Mouse (Mus musculus): ENCODE data around the gene Phyh. TPM values are rescaled to one million over a fixed set of nuclear protein-coding genes. Genes with fewer than 3 reads are reported as not detected.
A peak's percentile ranks its signal among the peaks of the same experiment; 100 is the strongest.

Phyh gene
- polyA plus RNA-seq, 1 experiment from 2014 or later: 82.6 TPM

DNA sequence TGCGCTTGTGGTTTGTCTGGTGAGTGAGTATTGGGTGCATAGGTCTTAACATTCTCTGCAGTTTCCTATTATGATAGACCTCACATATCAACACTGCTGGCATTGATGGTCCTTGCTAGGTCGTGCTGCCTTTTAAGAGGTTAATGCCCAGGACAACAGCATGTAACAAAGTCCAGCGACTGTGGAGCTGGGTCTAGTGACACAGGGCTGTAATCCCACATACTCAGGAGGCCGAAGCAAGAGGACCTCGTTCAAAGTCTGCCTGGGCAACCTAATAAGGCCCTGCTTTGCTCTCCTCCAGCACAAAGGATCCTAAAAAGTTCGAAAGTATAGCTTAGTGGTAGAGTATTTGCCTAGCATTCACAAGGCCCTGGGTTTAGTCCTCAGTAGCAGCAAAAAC lies 8.9 kb upstream of the Phyh start:
- no peak overlapping the region for H3K27ac ChIP-seq (ENCODE audit: low read length)

DNA sequence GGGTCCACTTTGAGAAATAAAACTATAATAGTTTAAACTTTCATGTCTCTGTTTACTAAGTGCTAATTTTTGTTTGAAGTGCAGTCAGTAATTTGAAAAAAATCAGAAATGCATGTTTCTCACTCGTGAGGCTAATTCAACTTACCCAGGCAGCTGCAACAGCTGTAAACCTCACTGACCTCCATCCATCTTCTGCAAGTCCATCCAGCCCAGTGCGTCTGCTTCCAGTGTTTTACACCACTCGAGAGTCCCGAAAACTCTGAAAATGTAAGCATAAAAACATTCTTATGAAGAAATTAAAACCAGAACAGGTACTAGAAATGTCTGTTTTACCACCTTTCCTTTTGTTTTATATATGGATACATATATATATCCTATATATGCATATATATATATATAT lies 8.3 kb upstream of the Phyh start:
- 42% methylated on average over 4 of the region's 4 CpGs for WGBS
- 0 out of 2 replicates have a peak, but pooled peaks cover 7% of the 10 kb centered on the region for H3K9me3 ChIP-seq (replicated peaks; ENCODE audit: control insufficient read depth, low read length)
- H3K9ac ChIP-seq (ENCODE audit: low read length): no peak overlapping the region
- H3K4me2 ChIP-seq (ENCODE audit: low read depth, low read length): no peak overlapping the region
- H3K4me1 ChIP-seq (ENCODE audit: control insufficient read depth, insufficient read depth, low read length): no peaks in the 10 kb centered on the region
- no peaks in the 10 kb centered on the region for H3K27me3 ChIP-seq (ENCODE audit: control insufficient read depth, insufficient read depth, low read length)
- no peak for ATAC-seq (ENCODE audit: insufficient read depth, low FRiP score)
- no peak overlapping the region for H3K4me3 ChIP-seq (replicated peaks; ENCODE audit: low read length)
- peaks cover 6% of the 10 kb centered on the region for H3K36me3 ChIP-seq (ENCODE audit: control insufficient read depth, insufficient read depth, low read length)
- H3K27ac ChIP-seq (ENCODE audit: low read length): no peak overlapping the region

More for the DNA sequence above, 8.9 kb upstream of the Phyh start:
- Histone ChIP-seq H3K4me1 (ENCODE audit: control insufficient read depth, insufficient read depth, low read length) (no peaks in the 10 kb centered on the region), H3K27me3 (ENCODE audit: control insufficient read depth, insufficient read depth, low read length) (no peaks in the 10 kb centered on the region), H3K9me3 (replicated peaks; ENCODE audit: control insufficient read depth, low read length) (0 out of 2 replicates have a peak, but pooled peaks cover 7% of the 10 kb centered on the region), H3K4me3 (replicated peaks; ENCODE audit: low read length) (no peak overlapping the region), H3K36me3 (ENCODE audit: control insufficient read depth, insufficient read depth, low read length) (peaks cover 10% of the 10 kb centered on the region), H3K4me2 (ENCODE audit: low read depth, low read length) (no peak overlapping the region), H3K9ac (ENCODE audit: low read length) (no peak overlapping the region)
- no peak for ATAC-seq (ENCODE audit: insufficient read depth, low FRiP score)
- WGBS: 65% methylated on average over 6 of the region's 6 CpGs

- H3K9ac ChIP-seq (ENCODE audit: low read length): no peak overlapping the region
- H3K27me3 ChIP-seq (ENCODE audit: control insufficient read depth, insufficient read depth, low read length): no peaks in the 10 kb centered on the region
- WGBS: 83% methylated on average over 7 of the region's 7 CpGs
- ATAC-seq (ENCODE audit: insufficient read depth, low FRiP score): no peak
- 0 out of 2 replicates have a peak, but pooled peaks cover 7% of the 10 kb centered on the region for H3K9me3 ChIP-seq (replicated peaks; ENCODE audit: control insufficient read depth, low read length)
- H3K4me2 ChIP-seq (ENCODE audit: low read depth, low read length): no peak overlapping the region
- H3K4me1 ChIP-seq (ENCODE audit: control insufficient read depth, insufficient read depth, low read length): 0 out of 2 replicates have a peak, but pooled peaks cover 3% of the 10 kb centered on the region
- H3K27ac ChIP-seq (ENCODE audit: low read length): no peak overlapping the region
- H3K4me3 ChIP-seq (replicated peaks; ENCODE audit: low read length): no peak overlapping the region
- no peaks in the 10 kb centered on the region for H3K36me3 ChIP-seq (ENCODE audit: control insufficient read depth, insufficient read depth, low read length)
Measured at GRCm38 (mm10) chr2:4913949-4914348, 4.9 kb upstream of the Phyh start.

- WGBS: 64% methylated on average over 6 of the region's 6 CpGs
- H3K4me2 ChIP-seq (ENCODE audit: low read depth, low read length): no peak overlapping the region
- no peak overlapping the region for H3K9ac ChIP-seq (ENCODE audit: low read length)
- H3K4me1 ChIP-seq (ENCODE audit: control insufficient read depth, insufficient read depth, low read length): peaks cover 7% of the 10 kb centered on the region
- no peaks in the 10 kb centered on the region for H3K36me3 ChIP-seq (ENCODE audit: control insufficient read depth, insufficient read depth, low read length)
- H3K27me3 ChIP-seq (ENCODE audit: control insufficient read depth, insufficient read depth, low read length): no peaks in the 10 kb centered on the region
- ATAC-seq (ENCODE audit: insufficient read depth, low FRiP score): no peak
- H3K9me3 ChIP-seq (replicated peaks; ENCODE audit: control insufficient read depth, low read length): 0 out of 2 replicates have a peak, but pooled peaks cover 7% of the 10 kb centered on the region
- no peak overlapping the region for H3K4me3 ChIP-seq (replicated peaks; ENCODE audit: low read length)
- no peak overlapping the region for H3K27ac ChIP-seq (ENCODE audit: low read length)
Measured at GRCm38 (mm10) chr2:4916037-4916436, 2.8 kb upstream of the Phyh start.

DNA sequence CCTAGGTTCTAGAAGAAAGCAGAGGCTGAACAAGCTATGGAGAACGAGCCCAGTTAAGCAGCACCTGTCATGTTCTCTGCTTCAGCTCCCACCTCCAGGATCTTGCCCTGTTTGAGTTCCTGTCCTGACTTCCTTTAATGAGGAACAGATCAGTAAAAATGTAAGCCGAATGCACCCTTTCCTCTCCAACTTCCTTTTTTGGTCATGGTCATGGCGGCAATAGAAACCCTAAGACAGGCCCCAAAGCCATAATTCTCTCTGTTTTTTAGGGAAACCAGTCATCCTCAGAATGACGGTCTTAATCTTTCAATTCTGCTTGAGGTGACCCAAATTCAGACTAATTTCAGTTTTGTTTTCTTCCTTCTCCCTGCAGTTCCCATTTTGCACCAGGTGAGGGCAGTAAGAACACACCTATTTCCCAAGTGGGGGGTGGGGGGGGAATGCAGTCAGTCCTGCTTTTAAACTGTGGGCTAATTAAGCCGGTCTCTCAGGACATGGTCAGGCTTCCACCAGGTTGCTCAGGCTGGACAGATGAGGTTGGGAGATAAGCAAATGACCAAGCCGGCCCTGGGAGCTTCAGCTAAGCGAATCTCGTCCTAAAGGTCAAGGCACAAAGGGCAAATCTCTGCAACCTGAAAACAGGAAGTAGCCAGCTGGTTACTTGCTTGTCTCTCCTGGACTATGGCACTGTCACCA lies 1.3 kb upstream of the Phyh start:
- Histone ChIP-seq H3K27ac (ENCODE audit: low read length) (no peak overlapping the region), H3K27me3 (ENCODE audit: control insufficient read depth, insufficient read depth, low read length) (no peaks in the 10 kb centered on the region), H3K4me2 (ENCODE audit: low read depth, low read length) (peak overlapping the region; percentile 45; the same call in 1 of the 2 replicates), H3K4me1 (ENCODE audit: control insufficient read depth, insufficient read depth, low read length) (peaks cover 7% of the 10 kb centered on the region), H3K36me3 (ENCODE audit: control insufficient read depth, insufficient read depth, low read length) (no peaks in the 10 kb centered on the region), H3K4me3 (replicated peaks; ENCODE audit: low read length) (peak overlapping the region; percentile 19; the same call in 1 of the 2 replicates), H3K9ac (ENCODE audit: low read length) (peak overlapping the region; percentile 56; the same call in 1 of the 2 replicates), H3K9me3 (replicated peaks; ENCODE audit: control insufficient read depth, low read length) (0 out of 2 replicates have a peak, but pooled peaks cover under 1% of the 10 kb centered on the region)
- no peak for ATAC-seq (ENCODE audit: insufficient read depth, low FRiP score)
- 16% methylated on average over 8 of the region's 8 CpGs for WGBS

DNA sequence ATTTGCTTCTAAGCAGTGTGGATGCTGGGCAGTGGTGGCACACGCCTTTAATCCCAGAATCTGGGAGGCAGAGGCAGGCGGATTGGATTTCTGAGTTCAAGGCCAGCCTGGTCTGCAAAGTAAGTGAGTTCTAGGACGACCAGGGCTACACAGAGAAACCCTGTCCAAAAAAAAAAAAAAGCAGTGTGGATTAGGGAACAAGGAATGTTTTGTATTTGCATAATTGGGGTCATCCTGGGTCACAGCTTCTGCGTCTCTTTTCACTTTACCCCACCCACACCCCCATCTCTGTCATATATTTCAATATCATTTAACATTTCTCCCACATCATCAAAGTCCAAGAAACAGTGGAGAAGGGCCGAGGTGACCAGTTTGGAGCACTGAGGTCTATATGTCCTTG lies 2.2 kb downstream of the Phyh start:
- Histone ChIP-seq H3K36me3 (ENCODE audit: control insufficient read depth, insufficient read depth, low read length) (peaks cover 4% of the 10 kb centered on the region; the same call in 1 of the 2 replicates), H3K4me3 (replicated peaks; ENCODE audit: low read length) (no peak overlapping the region), H3K4me1 (ENCODE audit: control insufficient read depth, insufficient read depth, low read length) (peaks cover 7% of the 10 kb centered on the region), H3K27ac (ENCODE audit: low read length) (no peak overlapping the region), H3K4me2 (ENCODE audit: low read depth, low read length) (no peak overlapping the region), H3K27me3 (ENCODE audit: control insufficient read depth, insufficient read depth, low read length) (no peaks in the 10 kb centered on the region), H3K9me3 (replicated peaks; ENCODE audit: control insufficient read depth, low read length) (0 out of 2 replicates have a peak, but pooled peaks cover 7% of the 10 kb centered on the region), H3K9ac (ENCODE audit: low read length) (no peak overlapping the region)
- ATAC-seq (ENCODE audit: insufficient read depth, low FRiP score): no peak
- 76% methylated on average over 5 of the region's 5 CpGs for WGBS

DNA sequence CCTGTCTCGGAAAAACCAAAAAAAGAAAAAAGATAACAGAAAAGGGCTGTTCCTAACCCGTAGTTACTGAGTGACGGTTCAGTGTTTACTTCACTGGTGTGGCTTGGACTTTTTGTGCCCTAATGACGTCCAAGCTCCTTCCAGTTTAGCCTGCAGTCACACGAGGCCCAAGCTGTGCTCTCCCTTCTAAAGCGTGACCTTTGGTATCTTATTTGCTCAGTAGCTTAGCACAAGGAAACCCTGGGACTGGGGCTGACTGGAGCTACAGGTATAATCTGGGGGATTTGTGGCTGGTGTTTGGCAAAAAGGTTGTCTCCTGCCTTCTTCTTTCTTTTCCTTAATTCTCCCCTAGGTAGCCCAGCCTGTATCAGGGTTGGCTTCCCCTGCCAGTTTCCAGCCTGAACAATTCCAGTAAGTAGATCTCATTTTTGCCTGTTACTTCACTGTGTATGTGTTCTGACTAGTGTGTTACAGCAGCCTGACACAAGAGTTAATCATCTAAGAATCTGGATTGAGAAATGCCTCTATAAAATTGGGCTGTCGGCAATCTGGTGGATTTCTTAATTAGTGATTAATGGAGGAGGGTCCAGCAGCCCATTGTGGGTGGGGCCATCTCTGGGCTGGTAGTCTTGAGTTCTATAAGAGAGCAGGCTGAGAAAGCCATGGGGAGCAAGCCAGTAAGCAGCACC lies 3.8 kb downstream of the Phyh start:
- no peak overlapping the region for H3K9ac ChIP-seq (ENCODE audit: low read length)
- H3K4me1 ChIP-seq (ENCODE audit: control insufficient read depth, insufficient read depth, low read length): peaks cover 6% of the 10 kb centered on the region
- peak overlapping the region; percentile 83 for H3K27ac ChIP-seq (ENCODE audit: low read length)
- peak; percentile 77; the same call in 1 of the 2 replicates for ATAC-seq (ENCODE audit: insufficient read depth, low FRiP score)
- no peak overlapping the region for H3K4me3 ChIP-seq (replicated peaks; ENCODE audit: low read length)
- H3K4me2 ChIP-seq (ENCODE audit: low read depth, low read length): no peak overlapping the region
- WGBS: 38% methylated on average over 7 of the region's 7 CpGs
- H3K27me3 ChIP-seq (ENCODE audit: control insufficient read depth, insufficient read depth, low read length): no peaks in the 10 kb centered on the region
- H3K36me3 ChIP-seq (ENCODE audit: control insufficient read depth, insufficient read depth, low read length): peaks cover 4% of the 10 kb centered on the region; the same call in 1 of the 2 replicates
- 0 out of 2 replicates have a peak, but pooled peaks cover 7% of the 10 kb centered on the region for H3K9me3 ChIP-seq (replicated peaks; ENCODE audit: control insufficient read depth, low read length)

DNA sequence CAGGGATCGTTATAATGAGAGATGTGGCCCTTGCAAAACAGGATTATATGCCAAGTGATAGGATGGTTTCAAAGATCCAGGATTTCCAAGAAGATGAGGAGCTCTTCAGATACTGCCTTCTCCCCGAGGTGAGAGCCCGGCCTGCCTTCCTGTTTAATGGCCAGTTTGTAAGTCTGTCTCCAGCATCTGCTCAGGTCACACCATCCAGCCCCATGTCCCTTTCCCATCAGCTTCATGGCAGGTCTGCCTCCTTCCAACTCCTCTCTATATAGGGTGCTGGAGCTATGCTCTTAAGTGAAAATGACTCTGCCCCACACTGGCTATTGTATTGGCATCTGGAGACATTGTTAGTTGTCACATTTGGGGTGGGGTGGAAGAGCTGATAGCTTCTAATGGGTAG lies 8.6 kb downstream of the Phyh start:
- Histone ChIP-seq H3K4me1 (ENCODE audit: control insufficient read depth, insufficient read depth, low read length) (no peaks in the 10 kb centered on the region), H3K27ac (ENCODE audit: low read length) (no peak overlapping the region), H3K27me3 (ENCODE audit: control insufficient read depth, insufficient read depth, low read length) (no peaks in the 10 kb centered on the region), H3K4me3 (replicated peaks; ENCODE audit: low read length) (no peak overlapping the region), H3K9me3 (replicated peaks; ENCODE audit: control insufficient read depth, low read length) (0 out of 2 replicates have a peak, but pooled peaks cover 7% of the 10 kb centered on the region), H3K9ac (ENCODE audit: low read length) (no peak overlapping the region), H3K4me2 (ENCODE audit: low read depth, low read length) (no peak overlapping the region), H3K36me3 (ENCODE audit: control insufficient read depth, insufficient read depth, low read length) (peaks cover 6% of the 10 kb centered on the region)
- 86% methylated on average over 3 of the region's 3 CpGs for WGBS
- no peak for ATAC-seq (ENCODE audit: insufficient read depth, low FRiP score)

GRCm38 (mm10) chr2:4929230-4929629 lies 10.4 kb downstream of the Phyh start:
- Histone ChIP-seq H3K9ac (ENCODE audit: low read length) (no peak overlapping the region), H3K36me3 (ENCODE audit: control insufficient read depth, insufficient read depth, low read length) (peaks cover 6% of the 10 kb centered on the region), H3K27me3 (ENCODE audit: control insufficient read depth, insufficient read depth, low read length) (no peaks in the 10 kb centered on the region), H3K27ac (ENCODE audit: low read length) (no peak overlapping the region), H3K4me3 (replicated peaks; ENCODE audit: low read length) (no peak overlapping the region), H3K4me1 (ENCODE audit: control insufficient read depth, insufficient read depth, low read length) (no peaks in the 10 kb centered on the region), H3K9me3 (replicated peaks; ENCODE audit: control insufficient read depth, low read length) (0 out of 2 replicates have a peak, but pooled peaks cover 4% of the 10 kb centered on the region), H3K4me2 (ENCODE audit: low read depth, low read length) (no peak overlapping the region)
- WGBS: 83% methylated on average over 2 of the region's 2 CpGs
- no peak for ATAC-seq (ENCODE audit: insufficient read depth, low FRiP score)
